Mouse (Mus musculus): ENCODE data around the gene Sgta. TPM values are rescaled to one million over a fixed set of nuclear protein-coding genes. Genes with fewer than 3 reads are reported as not detected.

Sgta gene
- polyA plus RNA-seq, 1 experiment from 2014 or later = 262 TPM

Small RNAs within 50 kb of the gene (microRNA-seq; reads per million reads assigned to microRNA genes)
- gene Mir5615-1 (not detected), gene Mir5615-2 (not detected)

Other genes starting within 250 kb of the Sgta start
- 1.6 and 1.9 TPM in 2 replicates for gene Jsrp1, start 246.7 kb downstream of the Sgta start, polyA plus RNA-seq (2014; fragmentation: Nextera tagmentation; extraction: Ambion mirVana)
- 1,810 and 1,847 TPM in 2 replicates for gene Oaz1, start 233.5 kb downstream of the Sgta start, polyA plus RNA-seq (2014; fragmentation: Nextera tagmentation; extraction: Ambion mirVana)
- gene Lingo3, start 216.1 kb downstream of the Sgta start, polyA plus RNA-seq (2014; fragmentation: Nextera tagmentation; extraction: Ambion mirVana) = 0.40 and 0.66 TPM in 2 replicates
- 305 and 307 TPM in 2 replicates for gene Lsm7, start 205.0 kb downstream of the Sgta start, polyA plus RNA-seq (2014; fragmentation: Nextera tagmentation; extraction: Ambion mirVana)
- 31.2 and 34.2 TPM in 2 replicates for gene Sppl2b, start 204.9 kb downstream of the Sgta start, polyA plus RNA-seq (2014; fragmentation: Nextera tagmentation; extraction: Ambion mirVana)
- 0.08 and 0.11 TPM in 2 replicates for gene Tmprss9, start 188.3 kb downstream of the Sgta start, polyA plus RNA-seq (2014; fragmentation: Nextera tagmentation; extraction: Ambion mirVana)
- 312 and 323 TPM in 2 replicates for gene Timm13, start 159.2 kb downstream of the Sgta start, polyA plus RNA-seq (2014; fragmentation: Nextera tagmentation; extraction: Ambion mirVana)
- gene Lmnb2, start 141.9 kb downstream of the Sgta start, polyA plus RNA-seq (2014; fragmentation: Nextera tagmentation; extraction: Ambion mirVana) = 23.0 and 27.9 TPM in 2 replicates
- 7.9 and 8.5 TPM in 2 replicates for gene Gadd45b, start 130.1 kb downstream of the Sgta start, polyA plus RNA-seq (2014; fragmentation: Nextera tagmentation; extraction: Ambion mirVana)
- 8.1 and 9.4 TPM in 2 replicates for gene Gng7, start 45.2 kb downstream of the Sgta start, polyA plus RNA-seq (2014; fragmentation: Nextera tagmentation; extraction: Ambion mirVana)
- 4.2 and 4.7 TPM in 2 replicates for gene Diras1, start 34.5 kb downstream of the Sgta start, polyA plus RNA-seq (2014; fragmentation: Nextera tagmentation; extraction: Ambion mirVana)
- 13.3 and 14.5 TPM in 2 replicates for gene Slc39a3, start 22.8 kb downstream of the Sgta start, polyA plus RNA-seq (2014; fragmentation: Nextera tagmentation; extraction: Ambion mirVana)
- 63.9 and 65.8 TPM in 2 replicates for gene Thop1, start 9.9 kb upstream of the Sgta start, polyA plus RNA-seq (2014; fragmentation: Nextera tagmentation; extraction: Ambion mirVana)
- 0.11 and 0.70 TPM in 2 replicates for gene Creb3l3, start 38.7 kb upstream of the Sgta start, polyA plus RNA-seq (2014; fragmentation: Nextera tagmentation; extraction: Ambion mirVana)
- gene Map2k2, start 45.7 kb upstream of the Sgta start, polyA plus RNA-seq (2014; fragmentation: Nextera tagmentation; extraction: Ambion mirVana) = 212 and 240 TPM in 2 replicates
- 7.1 and 8.8 TPM in 2 replicates for gene Zbtb7a, start 75.0 kb upstream of the Sgta start, polyA plus RNA-seq (2014; fragmentation: Nextera tagmentation; extraction: Ambion mirVana)
- gene Pias4, start 107.7 kb upstream of the Sgta start, polyA plus RNA-seq (2014; fragmentation: Nextera tagmentation; extraction: Ambion mirVana) = 68.3 and 68.4 TPM in 2 replicates
- gene Eef2, start 116.5 kb upstream of the Sgta start, polyA plus RNA-seq (2014; fragmentation: Nextera tagmentation; extraction: Ambion mirVana) = 463 and 504 TPM in 2 replicates
- 56.4 and 58.6 TPM in 2 replicates for gene Dapk3, start 122.8 kb upstream of the Sgta start, polyA plus RNA-seq (2014; fragmentation: Nextera tagmentation; extraction: Ambion mirVana)
- gene 4930442H23Rik, start 123.7 kb upstream of the Sgta start, polyA plus RNA-seq (2014; fragmentation: Nextera tagmentation; extraction: Ambion mirVana) = not detected in 2 replicates
- 0.12 TPM in 2 replicates for gene Nmrk2, start 141.9 kb upstream of the Sgta start, polyA plus RNA-seq (2014; fragmentation: Nextera tagmentation; extraction: Ambion mirVana)
- gene Atcay, start 170.7 kb upstream of the Sgta start, polyA plus RNA-seq (2014; fragmentation: Nextera tagmentation; extraction: Ambion mirVana) = 21.9 and 24.1 TPM in 2 replicates
- 5.8 and 6.0 TPM in 2 replicates for gene Zfr2, start 173.0 kb upstream of the Sgta start, polyA plus RNA-seq (2014; fragmentation: Nextera tagmentation; extraction: Ambion mirVana)
- 2.0 and 3.0 TPM in 2 replicates for gene Matk, start 192.8 kb upstream of the Sgta start, polyA plus RNA-seq (2014; fragmentation: Nextera tagmentation; extraction: Ambion mirVana)
- gene Mrpl54, start 206.8 kb upstream of the Sgta start, polyA plus RNA-seq (2014; fragmentation: Nextera tagmentation; extraction: Ambion mirVana) = 178 and 180 TPM in 2 replicates
- 35.3 and 39.0 TPM in 2 replicates for gene Apba3, start 206.8 kb upstream of the Sgta start, polyA plus RNA-seq (2014; fragmentation: Nextera tagmentation; extraction: Ambion mirVana)
- gene Tjp3, start 231.4 kb upstream of the Sgta start, polyA plus RNA-seq (2014; fragmentation: Nextera tagmentation; extraction: Ambion mirVana) = 2.5 and 2.8 TPM in 2 replicates
- 64.6 and 65.8 TPM in 2 replicates for gene Pip5k1c, start 232.8 kb upstream of the Sgta start, polyA plus RNA-seq (2014; fragmentation: Nextera tagmentation; extraction: Ambion mirVana)

All from neural tube, embryonic 11.5 days (tissue).